Mouse (Mus musculus) kidney, embryonic 16.5 days (tissue): ENCODE measurements at regions not wholly inside any gene's neighbourhood (a gene's known extent, or its start where the extent isn't known, plus 50 kb on each side); places are given as distances from the start of the nearest gene placed in this dataset.

ENCODE experiments used
- ATAC-seq: fragments of 200-750 bp; cut with Nextera tagmentation; 2 replicates; pipeline ENCODE4 v1.8.0; 2017; ENCODE audit warnings: moderate TSS enrichment; ENCODE audit not compliant: low FRiP score, low TSS enrichment
- H3K27ac ChIP-seq: fragments of 300-500 bp; sonication (generic); 2 replicates; pipeline ENCODE4 v1.5.1; 2014; ENCODE audit warnings: low read length
- H3K27me3 ChIP-seq: fragments of 300-500 bp; sonication (generic); 2 replicates; pipeline ENCODE4 v1.6.1; 2014; ENCODE audit warnings: low read length, control low read depth, mixed read lengths; ENCODE audit not compliant: insufficient read depth
- H3K36me3 ChIP-seq: fragments of 300-500 bp; sonication (generic); 2 replicates; pipeline ENCODE4 v1.6.1; 2014; ENCODE audit warnings: low read length, control low read depth, mixed read lengths; ENCODE audit not compliant: insufficient read depth
- H3K4me1 ChIP-seq: fragments of 300-500 bp; sonication (generic); 2 replicates; pipeline ENCODE4 v1.6.1; 2014; ENCODE audit warnings: low read length, control low read depth, mixed read lengths; ENCODE audit not compliant: insufficient read depth
- H3K4me2 ChIP-seq: fragments of 300-500 bp; sonication (generic); replicated peaks from 2 replicates; pipeline ENCODE4 v1.6.1; 2014; ENCODE audit warnings: low read depth, low read length
- H3K4me3 ChIP-seq: fragments of 300-500 bp; sonication (generic); 2 replicates; pipeline ENCODE4 v1.5.1; 2014; ENCODE audit warnings: mild to moderate bottlenecking, low read length
- H3K9ac ChIP-seq: fragments of 300-500 bp; sonication (generic); replicated peaks from 2 replicates; pipeline ENCODE4 v1.6.1; 2014; ENCODE audit warnings: low read length
- H3K9me3 ChIP-seq: fragments of 300-500 bp; sonication (generic); 2 replicates; pipeline ENCODE4 v1.6.1; 2016; ENCODE audit warnings: low read length, control low read depth
- WGBS: fragments of 180-500 bp; shearing (Covaris S2); extraction: QIAGEN DNeasy Blood & Tissue Kit; methylation state at CpG from one replicate; pipeline ENCODE4 v1.1.7; 2014; 5-methylcytosine and 5-hydroxymethylcytosine counted together

- H3K9ac ChIP-seq: no peak overlapping the region
- H3K4me2 ChIP-seq: no peak overlapping the region
- H3K27ac ChIP-seq: no peak overlapping the region
- WGBS: 74% methylated on average over 1 of the region's 1 CpGs
- H3K36me3 ChIP-seq: no peaks in the 10 kb centered on the region
- no peaks in the 10 kb centered on the region for H3K4me1 ChIP-seq
- ATAC-seq: no peak
- H3K4me3 ChIP-seq: no peak overlapping the region
- no peaks in the 10 kb centered on the region for H3K9me3 ChIP-seq
- no peaks in the 10 kb centered on the region for H3K27me3 ChIP-seq
These were observed 1253.7 kb upstream of the Nr2f1 start for GRCm38 (mm10) chr13:79453227-79453626.

GRCm38 (mm10) chr13:79443113-79443512 lies 1243.6 kb upstream of the Nr2f1 start:
- WGBS: 53% methylated on average over 3 of the region's 3 CpGs
- no peak overlapping the region for H3K4me2 ChIP-seq
- peak; percentile 23; the same call in 1 of the 2 replicates for ATAC-seq
- H3K27ac ChIP-seq: peak overlapping the region; percentile 4; the same call in 1 of the 2 replicates
- H3K4me3 ChIP-seq: no peak overlapping the region
- H3K27me3 ChIP-seq: no peaks in the 10 kb centered on the region
- H3K4me1 ChIP-seq: no peaks in the 10 kb centered on the region
- no peaks in the 10 kb centered on the region for H3K9me3 ChIP-seq
- no peaks in the 10 kb centered on the region for H3K36me3 ChIP-seq
- no peak overlapping the region for H3K9ac ChIP-seq

GRCm38 (mm10) chr13:79442701-79443100 lies 1243.1 kb upstream of the Nr2f1 start:
- WGBS: 36% methylated on average over 2 of the region's 2 CpGs

GRCm38 (mm10) chr13:79431465-79431864 lies 1231.9 kb upstream of the Nr2f1 start:
- no peak overlapping the region for H3K9ac ChIP-seq
- H3K27me3 ChIP-seq: no peaks in the 10 kb centered on the region
- WGBS: 61% methylated on average over 3 of the region's 3 CpGs
- H3K27ac ChIP-seq: no peak overlapping the region
- H3K9me3 ChIP-seq: no peaks in the 10 kb centered on the region
- H3K4me2 ChIP-seq: no peak overlapping the region
- H3K36me3 ChIP-seq: no peaks in the 10 kb centered on the region
- H3K4me3 ChIP-seq: no peak overlapping the region
- H3K4me1 ChIP-seq: no peaks in the 10 kb centered on the region
- no peak for ATAC-seq

More at GRCm38 (mm10) chr13:79442701-79443100, 1243.1 kb upstream of the Nr2f1 start:
- Histone ChIP-seq H3K4me1 (no peaks in the 10 kb centered on the region), H3K4me2 (no peak overlapping the region), H3K36me3 (no peaks in the 10 kb centered on the region), H3K27me3 (no peaks in the 10 kb centered on the region), H3K9ac (no peak overlapping the region), H3K4me3 (no peak overlapping the region), H3K27ac (0 out of 2 replicates have a peak overlapping the region, but pooled peaks have one; percentile 38), H3K9me3 (no peaks in the 10 kb centered on the region)
- ATAC-seq: peak; percentile 15; the same call in 1 of the 2 replicates

GRCm38 (mm10) chr13:79430987-79431386 lies 1231.4 kb upstream of the Nr2f1 start:
- Histone ChIP-seq H3K27ac (no peak overlapping the region), H3K36me3 (no peaks in the 10 kb centered on the region), H3K4me1 (no peaks in the 10 kb centered on the region), H3K4me3 (no peak overlapping the region), H3K27me3 (no peaks in the 10 kb centered on the region), H3K9ac (no peak overlapping the region), H3K4me2 (no peak overlapping the region), H3K9me3 (no peaks in the 10 kb centered on the region)
- ATAC-seq: no peak
- WGBS: 34% methylated on average over 2 of the region's 2 CpGs

GRCm38 (mm10) chr13:79430562-79430961 lies 1231.0 kb upstream of the Nr2f1 start:
- H3K4me3 ChIP-seq: no peak overlapping the region
- no peak overlapping the region for H3K4me2 ChIP-seq
- no peaks in the 10 kb centered on the region for H3K27me3 ChIP-seq
- H3K36me3 ChIP-seq: no peaks in the 10 kb centered on the region
- no peak overlapping the region for H3K27ac ChIP-seq
- no peak overlapping the region for H3K9ac ChIP-seq
- WGBS: 58% methylated on average over 1 of the region's 1 CpGs
- no peaks in the 10 kb centered on the region for H3K9me3 ChIP-seq
- no peaks in the 10 kb centered on the region for H3K4me1 ChIP-seq
- ATAC-seq: no peak

- Histone ChIP-seq H3K4me1 (no peaks in the 10 kb centered on the region), H3K4me2 (no peak overlapping the region), H3K27me3 (no peaks in the 10 kb centered on the region), H3K9ac (no peak overlapping the region), H3K36me3 (no peaks in the 10 kb centered on the region), H3K4me3 (no peak overlapping the region), H3K9me3 (no peaks in the 10 kb centered on the region), H3K27ac (no peak overlapping the region)
- no peak for ATAC-seq
- 81% methylated on average over 2 of the region's 2 CpGs for WGBS
These were observed 1218.3 kb upstream of the Nr2f1 start for GRCm38 (mm10) chr13:79417841-79418240.

GRCm38 (mm10) chr13:79400082-79400481 lies 1200.5 kb upstream of the Nr2f1 start:
- H3K4me1 ChIP-seq: no peaks in the 10 kb centered on the region
- H3K27me3 ChIP-seq: no peaks in the 10 kb centered on the region
- ATAC-seq: no peak
- no peak overlapping the region for H3K4me3 ChIP-seq
- no peaks in the 10 kb centered on the region for H3K36me3 ChIP-seq
- no peak overlapping the region for H3K4me2 ChIP-seq
- H3K9me3 ChIP-seq: no peaks in the 10 kb centered on the region
- 71% methylated on average over 1 of the region's 1 CpGs for WGBS
- H3K27ac ChIP-seq: no peak overlapping the region
- H3K9ac ChIP-seq: no peak overlapping the region

- ATAC-seq: no peak
These were observed 1194.4 kb upstream of the Nr2f1 start for GRCm38 (mm10) chr13:79393938-79394337.

GRCm38 (mm10) chr13:79387928-79388327 lies 1188.4 kb upstream of the Nr2f1 start:
- H3K36me3 ChIP-seq: no peaks in the 10 kb centered on the region
- no peak overlapping the region for H3K4me2 ChIP-seq
- H3K4me3 ChIP-seq: no peak overlapping the region
- no peak overlapping the region for H3K9ac ChIP-seq
- ATAC-seq: no peak
- no peaks in the 10 kb centered on the region for H3K9me3 ChIP-seq
- no peaks in the 10 kb centered on the region for H3K4me1 ChIP-seq
- no peaks in the 10 kb centered on the region for H3K27me3 ChIP-seq
- no peak overlapping the region for H3K27ac ChIP-seq

More at GRCm38 (mm10) chr13:79393938-79394337, 1194.4 kb upstream of the Nr2f1 start:
- WGBS: 61% methylated on average over 3 of the region's 3 CpGs
- no peaks in the 10 kb centered on the region for H3K36me3 ChIP-seq
- H3K9ac ChIP-seq: no peak overlapping the region
- no peaks in the 10 kb centered on the region for H3K9me3 ChIP-seq
- H3K4me1 ChIP-seq: no peaks in the 10 kb centered on the region
- H3K27me3 ChIP-seq: no peaks in the 10 kb centered on the region
- no peak overlapping the region for H3K27ac ChIP-seq
- no peak overlapping the region for H3K4me3 ChIP-seq
- no peak overlapping the region for H3K4me2 ChIP-seq
